Mouse (Mus musculus) bone marrow, adult 2 months (tissue): ENCODE results near the gene Atf4. TPM values are rescaled to one million over a fixed set of nuclear protein-coding genes. Genes with fewer than 3 reads are reported as not detected.

ENCODE experiments used
- H3K27ac ChIP-seq: fragments of 200-500 bp; 2 replicates; pipeline ENCODE4 v1.5.1; 2012; ENCODE audit warnings: low read depth, mild to moderate bottlenecking, control low read depth, inconsistent platforms, low read length; ENCODE audit not compliant: control insufficient read depth, poor library complexity, insufficient read depth
- H3K4me1 ChIP-seq: fragments of 200-500 bp; 2 replicates; pipeline ENCODE4 v1.6.1; 2011; ENCODE audit warnings: low read length; ENCODE audit not compliant: control insufficient read depth, insufficient read depth
- H3K4me3 ChIP-seq: fragments of 200-500 bp; replicated peaks from 2 replicates; pipeline ENCODE3; 2011; ENCODE audit warnings: mild to moderate bottlenecking, low read depth, low read length, control low read depth; ENCODE audit not compliant: control insufficient read depth
- CTCF ChIP-seq: fragments of 200-500 bp; IDR thresholded peaks from 2 replicates; pipeline ENCODE4 v1.5.1; 2011; ENCODE audit warnings: low read length, control low read depth; ENCODE audit not compliant: control insufficient read depth, insufficient read depth
- POLR2A ChIP-seq: fragments of 200-500 bp; IDR thresholded peaks from 2 replicates; pipeline ENCODE4 v1.6.1; 2011; ENCODE audit warnings: low read depth, mild to moderate bottlenecking, control low read depth, low read length, borderline replicate concordance; ENCODE audit not compliant: control insufficient read depth
- WGBS: fragments of 180-500 bp; shearing (Covaris S2); methylation state at CpG from one replicate; pipeline ENCODE4 v1.1.7; 2018; 5-methylcytosine and 5-hydroxymethylcytosine counted together
- polyA plus RNA-seq: library from polyadenylated mRNA; stranded (reverse); fragments of >200 nt; gene quantifications from 2 replicates; pipeline ENCODE4 v1.2.4, GENCODE M21; 2011; ENCODE audit warnings: low replicate concordance; ENCODE audit not compliant: missing spikeins, insufficient read depth, insufficient read length

Atf4 gene
- polyA plus RNA-seq = 248 and 280 TPM in 2 replicates

DNA sequence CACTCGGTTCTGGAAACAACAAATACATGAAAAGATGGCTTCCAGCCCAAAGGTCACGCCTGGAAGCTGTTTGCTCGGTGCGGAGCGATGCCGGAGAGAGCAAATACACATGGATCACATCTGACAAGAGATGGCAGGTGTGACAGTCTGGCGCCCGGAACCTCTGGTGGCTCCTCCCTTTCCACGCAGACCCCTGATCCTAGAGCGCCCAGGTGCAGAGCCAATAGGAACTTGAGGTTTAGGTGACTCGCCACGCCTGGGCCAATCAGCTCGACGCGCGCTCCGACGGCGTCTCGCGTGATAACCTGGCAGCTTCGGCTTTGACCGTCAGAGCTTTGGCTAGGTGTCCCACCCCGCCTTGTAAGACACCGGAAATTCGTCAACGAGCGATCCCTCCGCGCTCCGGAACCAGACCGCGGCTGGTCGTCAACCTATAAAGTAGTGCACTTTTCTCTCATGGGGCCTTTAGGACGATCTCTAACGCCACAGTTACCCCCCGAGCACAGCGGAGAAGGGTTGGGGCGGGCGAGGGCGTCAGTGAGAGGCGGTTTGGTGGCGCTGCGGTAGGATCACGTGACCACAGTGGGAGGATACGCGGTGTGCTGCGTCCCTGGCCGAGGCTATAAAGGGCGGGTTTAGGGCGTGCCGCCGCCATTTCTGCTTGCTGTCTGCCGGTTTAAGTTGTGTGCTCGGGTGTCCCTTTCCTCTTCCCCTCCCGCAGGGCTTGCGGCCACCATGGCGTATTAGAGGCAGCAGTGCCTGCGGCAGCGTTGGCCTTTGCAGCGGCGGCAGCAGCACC is at the start of gene Atf4:
TSS of gene Atf4 (plus strand) at position 338 of the 799 bp plus-strand sequence.
- H3K4me3 ChIP-seq = peak within 1 kb of the TSS; percentile 91
- under 1% methylated on average over 62 of the region's 62 CpGs for WGBS
- peak within 1 kb of the TSS; percentile 98 for H3K27ac ChIP-seq
- TF ChIP-seq POLR2A (peak; percentile 100), CTCF (0 out of 2 replicates have a peak, but pooled peaks have one; percentile 12)
- H3K4me1 ChIP-seq = peaks cover 1% of the 10 kb centered on the region; the same call in 1 of the 2 replicates

DNA sequence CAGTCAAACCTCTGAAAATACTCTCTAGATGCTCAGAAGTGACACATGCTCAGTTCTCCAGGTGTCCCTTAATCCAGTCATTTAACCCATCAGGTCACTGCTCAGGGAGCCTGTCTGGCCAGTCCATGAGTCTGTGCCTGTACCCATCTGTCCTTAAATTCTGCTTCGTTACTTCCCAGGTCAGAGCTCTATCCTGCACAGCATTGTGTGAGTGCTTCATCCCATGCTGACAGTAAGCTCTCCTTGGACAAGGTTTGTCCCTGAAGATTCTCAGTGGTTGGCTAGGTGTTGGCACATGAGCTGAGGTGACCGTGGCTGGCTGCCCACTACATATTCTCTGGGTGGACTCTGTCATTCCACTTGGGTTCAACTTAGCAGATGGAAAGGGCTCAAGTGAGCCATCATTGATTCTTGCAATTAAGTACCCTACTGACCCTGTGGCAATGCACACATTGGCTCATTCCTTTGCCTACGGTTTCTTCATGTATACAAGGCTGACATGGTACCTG is 48.9 kb upstream of the Atf4 start:
- 71% methylated on average over 3 of the region's 3 CpGs for WGBS
- TF ChIP-seq CTCF (no peak), POLR2A (no peak)
- Histone ChIP-seq H3K27ac (no peak overlapping the region), H3K4me3 (no peak overlapping the region), H3K4me1 (no peaks in the 10 kb centered on the region)

DNA sequence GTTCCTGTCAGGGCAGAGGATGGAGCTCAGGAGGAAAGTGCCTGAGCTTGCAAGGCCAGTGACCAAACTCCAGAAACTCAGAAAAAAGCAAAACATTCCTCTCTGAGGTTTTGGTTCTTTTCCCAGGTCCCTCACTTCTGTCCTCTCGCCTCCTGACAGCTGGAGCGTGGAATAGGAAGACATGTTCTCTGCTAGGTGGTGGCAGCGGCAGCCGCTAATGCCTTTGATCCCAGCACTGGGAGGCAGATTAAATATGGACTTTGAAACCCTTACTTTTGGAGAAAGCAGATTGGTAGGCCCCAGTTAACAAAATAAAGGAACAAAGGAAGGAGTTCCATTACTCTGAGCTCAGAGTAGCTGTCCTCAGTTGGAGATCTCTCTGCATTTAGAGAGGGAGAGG is 46.5 kb upstream of the Atf4 start:
- H3K4me1 ChIP-seq = no peaks in the 10 kb centered on the region
- no peak for TF ChIP-seq POLR2A
- TF ChIP-seq CTCF = no peak
- no peak overlapping the region for H3K4me3 ChIP-seq
- WGBS = 71% methylated on average over 4 of the region's 4 CpGs
- no peak overlapping the region for H3K27ac ChIP-seq

DNA sequence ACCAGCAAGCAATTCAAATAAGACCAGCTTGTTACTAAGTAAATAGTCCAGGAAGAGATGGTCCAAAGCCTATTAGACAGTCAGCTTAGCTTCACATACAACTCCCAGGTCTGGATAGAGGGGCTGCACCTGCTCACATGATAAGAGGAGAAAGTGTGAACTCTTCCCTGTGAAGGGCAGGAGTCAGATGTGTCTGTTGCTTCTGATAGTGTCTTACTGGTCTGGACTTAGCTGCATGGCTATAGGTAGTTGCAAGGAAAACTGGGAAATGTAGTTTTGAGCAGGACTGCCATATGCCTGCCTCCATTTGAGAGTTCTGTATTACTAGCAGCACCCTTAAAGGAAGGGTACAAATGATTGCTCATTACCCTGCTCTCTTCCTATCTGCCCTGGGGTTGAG is 41.3 kb upstream of the Atf4 start:
- Histone ChIP-seq H3K4me3 (no peak overlapping the region), H3K4me1 (peaks cover 2% of the 10 kb centered on the region; the same call in 1 of the 2 replicates), H3K27ac (no peak overlapping the region)
- TF ChIP-seq POLR2A = no peak
- no peak for TF ChIP-seq CTCF

DNA sequence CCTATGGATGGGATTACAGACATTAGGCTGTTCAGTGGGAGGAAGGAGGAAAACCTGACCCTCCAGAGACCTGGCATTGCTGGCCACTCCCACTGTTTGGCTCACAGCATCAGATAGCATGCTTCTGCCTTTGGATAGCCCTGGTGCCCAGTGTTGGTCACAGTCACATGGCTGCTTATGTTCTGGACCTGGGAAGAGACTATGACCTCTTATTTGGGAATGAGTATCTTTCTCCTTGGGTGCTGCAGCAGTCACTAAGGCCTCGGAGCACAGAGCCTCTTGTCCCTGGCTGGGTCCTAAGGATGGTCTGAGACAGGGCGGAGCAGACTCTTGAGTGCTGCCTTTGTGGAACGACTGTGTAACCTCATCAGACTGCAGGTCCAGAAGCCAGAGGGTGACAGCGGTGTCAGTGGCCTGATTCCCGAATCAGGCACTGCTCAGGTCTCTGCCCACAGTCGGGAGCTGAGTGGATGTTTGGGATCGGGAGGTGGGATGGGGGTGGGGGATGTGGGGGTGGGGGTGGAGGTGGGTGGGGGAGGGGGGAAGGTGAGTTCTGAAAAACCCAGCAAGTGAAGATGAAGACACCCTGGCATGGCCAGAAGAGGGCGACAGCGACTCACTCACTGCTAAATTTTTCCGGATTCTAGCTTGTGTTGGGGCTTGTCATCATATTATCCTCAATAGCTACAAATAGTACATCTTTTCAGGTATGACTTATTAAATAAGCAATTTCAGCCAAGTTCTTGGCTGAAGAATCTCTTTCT is 39.1 kb upstream of the Atf4 start:
- no peak overlapping the region for H3K4me3 ChIP-seq
- H3K27ac ChIP-seq = no peak overlapping the region
- H3K4me1 ChIP-seq = peaks cover 4% of the 10 kb centered on the region; the same call in 1 of the 2 replicates
- no peak for TF ChIP-seq POLR2A
- TF ChIP-seq CTCF = peak; percentile 56
- 20% methylated on average over 10 of the region's 10 CpGs for WGBS

DNA sequence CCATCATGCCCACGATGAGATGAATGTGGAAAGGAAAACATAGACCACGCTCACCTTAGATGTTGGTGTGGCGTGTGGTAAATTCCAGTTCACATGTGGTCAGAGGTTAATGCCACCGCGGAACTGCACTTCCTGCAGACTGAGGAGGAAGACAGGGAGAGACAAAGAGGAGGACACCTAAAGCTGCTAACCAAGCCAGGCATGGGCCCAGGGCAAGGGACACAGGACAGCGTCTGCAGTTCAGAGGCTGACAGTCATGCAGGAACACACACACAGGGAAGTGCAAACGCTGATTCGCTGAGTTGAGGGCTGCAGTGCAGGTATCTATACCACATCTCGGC is 38.5 kb upstream of the Atf4 start:
- Histone ChIP-seq H3K27ac (no peak overlapping the region), H3K4me3 (no peak overlapping the region), H3K4me1 (peaks cover 4% of the 10 kb centered on the region; the same call in 1 of the 2 replicates)
- WGBS = 18% methylated on average over 9 of the region's 9 CpGs
- TF ChIP-seq CTCF = no peak
- TF ChIP-seq POLR2A = no peak

DNA sequence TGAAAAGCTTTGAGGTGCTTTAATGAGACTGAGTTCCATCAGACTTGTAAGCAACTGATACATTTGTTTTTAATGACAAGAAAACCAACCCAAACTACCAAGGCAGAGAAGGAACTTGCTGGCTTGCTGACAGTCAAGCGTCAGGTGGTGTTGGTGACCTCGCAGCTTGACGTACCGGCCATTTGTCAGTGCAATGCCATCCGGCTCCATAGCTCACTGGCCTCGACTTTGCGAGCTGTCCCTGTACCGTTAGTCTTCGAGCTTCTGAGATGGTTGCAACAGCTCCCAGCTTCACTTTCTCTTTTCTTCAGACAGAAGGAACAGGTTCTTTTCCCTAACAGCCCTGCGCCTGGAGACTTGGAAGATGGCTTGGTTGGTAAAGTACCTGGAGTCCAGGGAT is 37.5 kb upstream of the Atf4 start:
- Histone ChIP-seq H3K4me1 (peaks cover 4% of the 10 kb centered on the region; the same call in 1 of the 2 replicates), H3K27ac (no peak overlapping the region), H3K4me3 (no peak overlapping the region)
- TF ChIP-seq CTCF (no peak), POLR2A (no peak)
- 80% methylated on average over 10 of the region's 10 CpGs for WGBS

DNA sequence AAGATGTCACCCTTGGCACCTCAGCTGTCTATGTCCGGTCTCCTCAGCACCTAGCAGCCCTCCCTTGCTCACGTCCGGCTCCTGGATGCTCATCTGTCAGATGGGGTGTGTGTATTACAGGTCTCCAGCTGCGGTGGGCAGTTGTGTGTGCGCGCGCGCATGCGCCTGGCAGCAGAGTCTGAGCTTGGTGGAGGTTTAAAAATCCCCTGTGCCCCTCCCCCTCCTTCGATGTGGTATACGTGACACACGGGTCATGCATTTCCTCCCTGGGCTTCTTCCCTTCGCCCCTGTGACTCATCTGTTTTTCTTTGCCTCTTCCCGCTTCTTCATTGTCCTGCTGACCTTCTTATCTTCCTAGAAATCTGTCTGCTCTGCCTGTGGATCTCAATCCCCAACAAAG is 35.8 kb upstream of the Atf4 start:
- 12% methylated on average over 14 of the region's 14 CpGs for WGBS
- peak overlapping the region; percentile 21 for H3K4me3 ChIP-seq
- TF ChIP-seq POLR2A (no peak), CTCF (no peak)
- H3K4me1 ChIP-seq = peaks cover 4% of the 10 kb centered on the region; the same call in 1 of the 2 replicates
- H3K27ac ChIP-seq = no peak overlapping the region; the same call in 1 of the 2 replicates
